Mouse (Mus musculus): Measurements from ENCODE around the gene Sertad1.

Sertad1 gene

DNA sequence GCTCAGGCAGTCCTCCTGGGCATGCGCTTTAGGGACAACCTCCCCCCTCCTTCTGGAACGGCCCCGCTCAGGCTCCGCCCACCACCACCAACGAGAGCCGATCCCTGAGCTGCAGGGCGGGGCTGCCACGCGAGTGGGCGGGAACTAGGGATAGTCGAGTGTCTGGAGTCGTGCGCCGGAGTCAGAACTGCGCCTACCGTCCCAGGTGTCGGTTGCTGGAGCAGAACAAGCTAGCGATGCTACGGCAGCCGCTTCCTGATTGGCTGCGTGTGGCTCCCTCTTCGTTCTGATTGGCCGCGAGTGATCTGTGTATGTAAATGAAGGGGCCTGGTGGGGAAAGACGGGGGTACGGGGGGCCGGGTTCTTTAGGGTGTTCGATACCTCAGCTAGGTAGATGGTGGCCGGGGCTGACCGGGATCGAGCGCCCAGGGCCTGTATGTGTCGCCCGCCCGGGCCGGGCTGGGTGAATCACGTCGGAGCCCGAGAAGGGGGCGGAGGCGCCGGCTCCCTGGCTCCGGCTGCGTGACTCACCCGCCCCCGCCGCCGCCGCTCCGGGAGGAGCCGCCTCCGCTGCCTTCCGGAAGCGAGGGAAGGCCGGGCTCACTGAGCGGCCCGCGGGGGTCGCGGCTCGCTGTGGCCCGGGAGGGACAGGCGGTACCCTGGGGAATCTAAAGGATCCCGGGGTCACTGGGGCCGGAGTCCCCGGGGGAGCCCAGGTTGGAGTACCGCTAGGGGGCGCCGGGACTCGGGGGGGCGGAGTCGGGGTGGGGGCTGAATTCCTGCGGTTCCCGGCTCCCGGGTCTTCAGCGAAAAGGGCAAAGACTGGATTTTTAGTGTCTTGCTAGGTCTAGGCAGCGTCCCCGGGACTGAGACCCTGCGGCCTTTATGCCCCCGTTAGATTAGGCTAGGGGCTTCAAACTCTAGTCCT is at the start of gene Sertad1:
TSS of gene Sertad1 (plus strand) at position 141 of the 928 bp plus-strand sequence.
- peak; percentile 99 for DNase-seq (ENCODE audit: low read depth, low spot score)

DNA sequence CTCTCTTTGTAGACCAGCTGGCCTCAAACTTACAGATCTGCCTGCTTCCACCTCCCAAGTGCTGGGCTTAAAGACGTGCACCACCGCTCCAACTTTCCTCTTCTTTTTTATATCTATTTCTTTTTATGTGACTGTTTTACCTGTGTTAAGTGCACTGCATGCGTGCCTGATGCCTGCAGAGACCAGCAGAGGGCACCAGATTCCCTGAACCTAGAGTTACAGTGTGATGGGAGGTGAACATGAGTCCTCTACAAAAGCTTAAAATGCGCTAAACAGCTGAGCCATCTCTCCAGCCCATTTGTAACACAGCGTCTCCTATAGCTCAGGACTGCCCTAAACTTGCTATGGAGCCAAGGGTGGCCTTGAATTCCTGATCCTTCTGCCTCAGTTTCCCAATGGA is 49.2 kb upstream of the Sertad1 start:
- DNase-seq (ENCODE audit: low read depth, low spot score), result peak; percentile 81

DNA sequence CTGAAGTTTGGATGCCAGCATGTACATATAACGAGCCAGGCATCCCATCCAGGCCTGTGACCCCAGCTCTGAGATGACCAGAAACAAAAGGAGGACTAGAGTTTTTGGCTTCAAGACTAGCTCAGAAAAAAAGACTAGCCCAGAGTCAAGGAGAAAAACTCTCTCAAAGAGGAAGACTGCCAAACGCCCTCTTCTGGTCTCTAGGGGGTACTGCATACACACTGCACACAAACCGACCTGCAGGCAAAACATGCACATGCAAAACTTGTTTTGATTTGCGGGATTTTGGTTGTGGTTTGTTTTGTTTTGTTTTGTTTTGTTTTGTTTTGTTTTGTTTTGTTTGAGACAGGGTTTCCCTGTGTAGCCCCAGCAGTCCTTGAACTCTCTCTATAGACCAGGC is 46.7 kb upstream of the Sertad1 start:
- DNase-seq (ENCODE audit: low read depth, low spot score), result peak; percentile 80

DNA sequence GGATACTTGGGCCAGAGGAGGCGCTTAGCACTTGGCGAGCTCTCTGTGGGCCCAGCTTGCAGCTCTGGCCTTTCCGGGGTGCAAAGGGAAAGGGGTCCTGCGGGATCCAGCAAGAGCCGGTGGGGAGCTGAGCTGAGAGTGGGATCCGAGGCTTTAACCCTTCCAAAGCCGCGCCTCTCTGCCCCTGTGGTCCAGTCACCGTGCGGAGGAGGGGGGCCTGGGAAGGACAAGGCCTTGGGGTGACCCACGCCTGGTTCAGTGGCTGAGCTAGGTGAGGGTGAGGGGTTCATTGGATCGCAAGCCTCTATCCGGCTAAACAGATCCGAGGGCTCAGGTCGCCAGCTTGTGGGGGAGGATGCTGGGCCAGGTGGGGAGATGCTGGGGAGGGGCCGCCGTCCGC is 40.7 kb upstream of the Sertad1 start:
- no peak for DNase-seq (ENCODE audit: low read depth, low spot score)

DNA sequence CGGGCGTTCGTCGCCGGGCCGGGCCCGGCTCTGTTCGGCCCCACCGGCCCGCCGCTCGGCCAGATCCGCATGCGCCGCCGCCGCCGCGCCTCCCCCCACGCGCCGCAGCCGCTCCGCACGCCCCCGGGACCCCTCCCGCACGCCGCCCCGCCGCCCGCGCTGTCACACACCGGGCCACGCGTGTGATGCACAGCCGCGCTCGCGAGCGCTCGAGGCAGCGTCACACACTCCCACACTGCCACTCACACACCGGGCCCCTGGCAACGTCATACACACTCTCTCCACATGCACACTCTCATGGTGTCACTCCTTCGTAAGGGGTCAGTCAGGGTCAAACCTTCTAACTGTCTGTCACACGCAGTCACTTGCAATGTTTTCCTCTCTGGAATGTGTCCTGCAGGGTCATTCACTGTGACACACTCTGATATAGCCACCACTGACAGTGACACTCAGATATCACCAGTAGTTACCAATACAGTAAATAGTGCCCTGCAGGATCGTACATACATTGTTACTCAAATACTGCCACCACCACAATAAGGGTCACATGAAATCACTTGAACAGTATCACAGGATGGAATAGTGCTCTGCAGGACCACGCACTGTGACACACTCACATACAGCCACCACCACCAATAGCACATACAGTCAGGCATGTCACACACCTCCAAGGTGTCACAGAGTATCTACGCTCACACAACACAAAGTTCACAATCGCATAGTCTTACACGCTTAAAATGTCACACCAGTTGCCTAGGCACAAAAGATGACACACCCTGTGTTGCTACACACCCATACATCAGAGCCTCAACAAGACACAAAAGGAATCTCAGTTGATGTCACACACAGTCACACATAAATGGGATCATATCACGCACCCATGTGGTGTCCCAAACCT is 39.9 kb upstream of the Sertad1 start:
- peak; percentile 51 for DNase-seq (ENCODE audit: low read depth, low spot score)

DNA sequence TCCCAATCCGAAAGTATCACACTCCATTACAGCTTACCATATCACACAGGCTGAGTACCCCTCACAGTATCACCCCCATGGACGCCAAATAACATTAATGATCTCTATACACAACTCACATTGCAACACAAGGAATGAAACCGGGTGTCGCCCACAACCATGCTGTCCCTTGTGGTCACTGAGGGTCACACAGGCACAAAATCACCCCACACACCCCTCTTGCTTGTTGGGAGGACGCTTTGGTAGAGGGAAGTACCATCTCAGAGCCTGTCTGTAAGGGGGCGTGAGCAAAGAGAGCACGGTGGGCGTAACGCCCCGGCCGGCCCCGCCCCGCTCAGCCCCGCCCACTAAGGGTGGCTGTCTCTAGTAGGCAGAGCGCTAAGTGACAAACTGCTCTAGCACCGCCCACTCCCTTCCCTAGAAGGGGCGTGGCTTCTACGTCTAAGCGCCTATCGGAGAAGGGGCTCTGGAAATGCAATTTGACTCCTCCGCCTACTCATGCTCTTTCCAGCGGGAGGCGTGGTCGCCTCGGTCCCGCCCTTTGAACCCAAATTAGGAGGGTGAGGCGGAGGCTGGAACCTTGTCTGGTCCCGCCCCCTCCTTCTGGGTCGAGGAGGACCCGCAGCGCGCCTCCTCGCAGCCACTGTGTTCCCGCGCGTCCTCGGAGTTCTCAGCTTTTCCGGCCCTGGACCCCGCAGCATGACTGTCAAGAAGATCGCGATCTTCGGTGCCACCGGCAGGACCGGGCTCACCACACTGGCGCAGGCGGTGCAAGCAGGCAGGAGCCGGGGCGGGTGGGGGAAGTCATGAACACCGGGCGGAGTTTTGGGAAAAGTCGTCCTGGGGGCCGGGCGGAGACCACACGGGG is 39.1 kb upstream of the Sertad1 start, which contains the start of the genes Sptbn4 and Blvrb:
TSS of gene Sptbn4 (minus strand) at position 268 of the 868 bp plus-strand sequence.
TSS of gene Blvrb (plus strand) at position 560 of the 868 bp plus-strand sequence.
- peak; percentile 100 for DNase-seq (ENCODE audit: low read depth, low spot score)

DNA sequence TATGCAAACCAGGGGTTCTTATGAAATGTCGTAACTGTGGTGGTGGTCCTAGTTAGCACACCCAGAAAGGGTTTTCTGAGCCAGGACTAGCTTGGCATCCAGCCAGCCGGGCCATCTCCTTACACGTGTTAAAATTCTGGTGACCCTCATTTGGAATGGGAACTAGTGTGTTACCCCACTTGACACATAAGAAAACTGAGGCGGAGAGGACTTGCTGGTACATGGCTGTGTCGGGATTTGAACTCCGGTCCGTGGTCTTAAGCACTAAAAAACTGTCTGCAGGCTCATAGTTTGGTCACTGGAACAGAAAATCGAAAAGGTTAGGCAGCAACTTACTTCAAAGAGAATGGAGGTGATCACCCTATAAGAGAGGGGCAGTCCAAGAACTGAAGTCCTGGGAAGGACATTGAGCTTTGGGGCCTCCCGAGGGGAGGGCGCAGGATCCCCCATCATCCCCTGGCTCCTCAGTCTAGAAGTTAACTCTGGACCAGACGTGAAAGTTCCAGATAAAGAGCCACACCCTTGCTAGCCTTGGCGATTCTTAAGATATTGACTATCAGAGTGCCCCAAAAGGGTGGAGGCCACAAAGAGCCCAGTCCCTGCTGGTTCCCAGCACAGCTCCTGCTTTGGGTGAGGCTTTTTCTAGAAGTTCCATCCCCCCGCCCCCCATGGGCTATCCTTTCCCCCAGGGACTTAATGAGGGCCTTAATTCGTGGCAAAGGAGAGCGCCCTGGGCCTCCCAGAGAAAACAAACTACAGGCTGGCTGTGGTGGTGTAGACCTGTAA is 38.1 kb upstream of the Sertad1 start:
- DNase-seq (ENCODE audit: low read depth, low spot score), result no peak

DNA sequence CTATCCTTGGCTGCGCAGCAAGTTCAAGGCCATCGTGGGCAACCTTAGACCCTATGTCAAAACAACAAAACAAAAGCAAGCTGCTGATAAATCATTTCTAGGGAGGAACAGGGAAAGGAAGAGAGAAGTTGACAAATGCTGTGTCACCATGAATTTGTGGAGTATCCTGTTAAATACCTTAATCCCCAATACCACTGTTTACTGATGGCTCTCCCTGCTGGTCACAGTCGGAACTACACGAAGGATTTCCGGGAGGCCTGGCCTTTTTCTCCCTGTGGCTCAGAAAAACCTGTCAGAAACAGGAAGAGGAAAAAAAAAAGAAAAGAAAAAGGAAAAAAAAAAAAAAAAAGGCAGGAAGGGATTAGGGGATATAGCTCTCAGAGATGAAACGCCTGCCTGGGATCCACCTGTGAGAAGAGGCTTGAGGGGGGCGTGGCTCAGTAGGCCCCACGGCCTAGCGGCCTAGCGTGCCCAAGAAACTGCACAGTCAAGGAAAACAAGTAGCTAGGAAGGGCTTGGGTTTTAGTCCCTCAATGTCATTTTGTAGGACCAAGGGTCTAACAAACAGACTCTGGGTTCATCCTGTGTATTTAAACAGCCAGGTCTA is 37.4 kb upstream of the Sertad1 start:
- peak; percentile 93 for DNase-seq (ENCODE audit: low read depth, low spot score)

DNA sequence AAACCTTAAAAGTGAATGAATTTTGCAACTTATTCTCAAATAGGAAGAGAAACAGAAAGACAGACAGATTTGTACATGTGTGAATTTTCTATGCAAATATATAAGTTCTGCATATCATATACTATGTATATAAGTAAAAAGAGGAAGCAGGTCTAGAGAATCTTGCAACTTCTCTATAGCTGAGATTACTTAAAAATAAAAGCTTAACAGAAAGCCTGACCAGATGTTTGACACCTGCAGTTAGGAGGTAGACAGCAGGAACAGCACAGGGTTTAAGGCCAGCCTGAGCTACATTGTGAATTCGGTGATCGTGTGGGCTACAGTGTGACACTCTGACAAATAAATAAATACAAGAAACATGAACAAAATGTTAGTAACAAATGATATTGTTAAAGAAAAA is 35.4 kb upstream of the Sertad1 start:
- no peak for DNase-seq (ENCODE audit: low read depth, low spot score)

DNA sequence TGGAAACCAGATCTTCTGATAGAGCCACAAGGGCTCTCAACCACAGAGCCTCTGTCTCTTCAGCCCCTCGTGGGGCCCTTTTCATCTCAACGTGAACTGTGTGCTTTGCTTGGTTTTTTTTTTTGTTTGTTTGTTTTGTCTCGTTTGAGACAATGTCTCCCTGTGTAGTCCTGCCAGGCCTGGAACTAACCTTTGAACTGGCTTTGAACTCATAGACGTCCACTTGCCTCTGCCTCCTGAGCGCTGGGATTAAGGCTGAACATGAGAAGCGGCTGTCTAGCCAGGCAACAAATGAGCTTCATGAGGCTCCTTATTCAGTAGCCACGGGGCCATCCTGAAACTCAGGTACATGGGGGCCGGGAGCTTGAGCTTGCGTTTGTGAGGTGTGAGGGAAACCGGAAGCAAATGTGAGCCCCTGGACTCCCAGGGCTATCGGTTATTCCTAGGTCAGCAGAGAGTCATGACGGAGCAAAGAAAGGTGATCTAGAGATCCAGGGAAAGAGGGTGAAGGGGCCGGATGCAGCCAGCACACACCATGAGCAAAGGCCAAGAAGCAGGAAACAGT is 34.4 kb upstream of the Sertad1 start:
- DNase-seq (ENCODE audit: low read depth, low spot score), result no peak

DNA sequence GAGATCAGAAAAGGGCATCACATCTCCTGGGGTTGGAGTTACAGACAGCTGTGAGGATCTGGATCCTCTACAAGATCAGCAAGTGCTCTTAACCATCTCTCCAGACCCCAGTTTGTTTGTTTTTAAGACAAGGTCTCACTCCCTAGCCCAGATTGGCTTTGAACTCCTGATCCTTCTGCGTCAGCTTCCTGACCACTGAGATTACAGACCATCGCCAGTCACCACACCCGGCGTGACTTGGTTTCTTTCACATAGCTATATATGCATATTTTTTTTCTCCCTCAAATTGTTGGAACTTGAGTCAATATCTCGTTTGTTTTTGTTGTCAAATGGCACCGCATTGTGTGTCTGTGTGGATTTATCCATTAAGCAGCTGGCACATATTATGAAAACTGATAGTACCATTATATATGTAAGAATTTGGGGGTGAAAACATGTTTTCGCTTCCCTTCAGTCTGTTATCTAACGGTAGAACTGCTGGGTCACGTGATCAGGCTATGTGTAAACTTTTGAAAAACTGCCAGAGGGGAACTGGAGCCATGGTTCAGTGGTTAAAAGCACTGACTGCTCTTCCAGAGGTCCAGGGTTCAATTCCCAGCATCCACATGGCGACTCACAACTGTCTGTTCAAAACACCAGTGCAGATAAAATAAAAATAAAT is 32.1 kb upstream of the Sertad1 start:
- DNase-seq (ENCODE audit: low read depth, low spot score), result no peak

DNA sequence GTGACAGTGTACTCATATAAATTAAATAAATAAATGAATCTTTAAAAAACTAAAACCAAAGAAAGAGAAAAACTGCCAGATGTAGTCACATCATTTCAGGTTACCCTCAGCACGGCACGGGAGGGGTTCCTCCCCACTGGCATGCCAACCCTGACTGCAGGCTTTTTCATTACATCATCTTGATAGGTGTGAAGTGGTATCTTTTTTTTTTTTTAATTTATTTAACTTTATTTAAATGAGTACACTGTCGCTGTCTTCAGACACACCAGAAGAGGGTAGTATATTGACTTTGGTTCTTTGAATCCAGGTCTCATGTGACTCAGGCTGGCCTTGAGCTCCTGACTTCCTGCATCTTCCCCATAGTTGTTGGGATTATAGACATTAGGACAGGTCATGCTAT is 31.4 kb upstream of the Sertad1 start:
- DNase-seq (ENCODE audit: low read depth, low spot score), result no peak

DNA sequence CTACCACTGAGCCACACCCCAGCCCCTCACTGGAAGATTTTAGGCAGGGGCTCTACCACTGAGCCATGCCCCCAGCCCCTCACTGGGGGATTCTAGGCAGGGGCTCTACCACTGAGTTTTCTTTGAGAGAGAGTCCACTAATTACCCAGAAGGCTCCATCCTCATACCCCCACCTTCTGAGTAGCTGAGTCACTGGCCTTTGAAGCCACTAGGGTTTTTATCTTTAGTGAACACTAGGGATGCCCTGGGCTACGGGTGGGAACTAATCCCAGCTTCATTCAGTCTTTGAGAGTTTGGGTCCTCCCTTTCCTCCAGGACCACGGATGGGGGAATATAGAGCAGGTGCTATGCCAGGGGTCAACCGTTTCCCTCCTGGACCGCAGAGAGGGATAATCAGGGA is 28.1 kb upstream of the Sertad1 start:
- DNase-seq (ENCODE audit: low read depth, low spot score), result no peak

DNA sequence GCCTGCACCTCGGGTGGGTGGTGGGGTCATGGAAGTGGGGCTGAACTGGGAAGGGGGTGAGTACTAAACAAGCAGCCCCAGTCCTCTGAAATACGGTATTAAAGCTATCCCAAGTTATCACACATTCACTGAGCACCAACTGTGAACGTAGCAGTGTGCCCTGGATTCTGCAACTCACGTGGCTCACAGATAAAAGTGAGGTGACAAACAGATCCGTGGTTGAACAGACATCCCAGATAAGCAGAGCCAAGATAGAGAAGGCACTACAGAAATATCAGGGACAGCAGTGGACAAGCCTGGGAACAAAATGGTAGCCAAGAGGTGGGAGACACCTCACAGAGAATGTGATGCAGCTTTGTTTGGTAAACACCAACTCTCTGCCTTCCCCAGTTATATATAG is 27.1 kb upstream of the Sertad1 start:
- DNase-seq (ENCODE audit: low read depth, low spot score), result no peak

DNA sequence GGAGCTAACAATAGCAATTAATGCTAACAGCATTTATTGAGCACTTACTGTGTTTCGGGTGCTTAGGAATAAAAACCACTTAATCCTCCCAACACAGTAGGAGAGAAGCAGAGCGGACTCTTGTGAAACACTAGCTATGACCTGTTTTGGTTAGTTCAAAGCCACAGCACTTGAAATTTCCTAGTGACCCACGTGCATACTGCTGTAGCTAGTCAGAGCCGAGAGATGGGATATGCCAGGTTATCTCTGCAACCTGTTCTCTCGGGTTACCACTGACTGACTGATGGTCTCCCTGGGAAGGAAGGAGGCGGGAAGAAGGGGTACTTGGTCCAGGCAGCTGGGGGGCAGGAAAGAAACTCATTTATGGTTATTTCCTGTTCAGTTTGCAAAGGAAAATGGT is 26.2 kb upstream of the Sertad1 start:
- DNase-seq (ENCODE audit: low read depth, low spot score), result no peak

DNA sequence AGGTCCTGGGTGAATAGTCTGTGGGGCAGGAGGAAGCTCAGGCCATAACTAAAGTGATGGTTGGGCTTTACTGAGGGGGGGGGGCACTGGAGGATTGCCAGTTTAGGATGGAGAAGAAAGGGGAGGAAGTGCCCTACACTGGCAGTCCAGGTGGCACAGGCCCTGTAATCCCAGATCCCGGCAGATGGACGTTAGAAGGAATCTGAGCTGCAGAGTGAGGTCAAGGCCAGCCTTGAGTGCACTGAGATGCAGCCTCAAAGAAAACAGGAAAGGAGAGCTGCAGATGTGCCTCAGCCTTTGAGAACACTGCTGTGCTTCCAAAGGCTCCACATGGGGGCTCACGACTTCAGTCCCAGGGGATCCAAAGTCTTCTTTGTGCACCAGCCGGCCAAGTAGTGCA is 19.1 kb upstream of the Sertad1 start:
- no peak for DNase-seq (ENCODE audit: low read depth, low spot score)

DNA sequence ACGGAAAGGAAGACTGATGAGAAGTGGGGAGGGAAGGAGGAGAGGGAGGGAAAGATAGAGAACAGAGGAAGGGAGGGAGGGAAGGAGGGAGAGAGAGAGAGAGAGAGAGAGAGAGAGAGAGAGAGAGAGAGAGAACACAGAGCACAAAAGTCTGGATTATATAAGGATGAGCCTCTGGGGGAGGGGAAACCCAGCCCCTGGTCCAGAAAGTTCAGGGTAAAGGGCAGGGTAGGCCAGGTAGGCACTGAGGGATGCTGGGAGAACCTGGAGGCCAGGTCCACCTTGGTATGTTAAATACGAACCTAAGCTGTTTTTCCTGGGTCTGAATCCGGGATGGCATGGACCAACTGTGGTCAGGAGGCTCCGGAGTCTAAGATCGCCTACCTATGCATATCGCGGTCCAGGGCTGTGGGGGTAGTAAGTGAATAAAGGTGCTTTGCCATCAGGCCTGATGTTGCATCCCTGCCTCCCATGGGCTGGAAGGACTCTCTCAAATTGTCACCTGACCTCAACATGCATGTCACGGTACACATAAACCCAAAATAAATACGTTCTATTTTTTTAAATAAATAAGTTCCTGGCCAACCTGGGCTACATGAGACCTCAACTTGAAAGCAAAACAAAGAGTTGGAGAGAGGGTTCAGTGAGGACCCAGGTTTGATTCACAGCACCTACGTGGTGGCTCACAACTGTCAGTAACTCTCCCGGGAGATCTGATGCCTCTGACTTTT is 15.2 kb upstream of the Sertad1 start:
- no peak for DNase-seq (ENCODE audit: low read depth, low spot score)

DNA sequence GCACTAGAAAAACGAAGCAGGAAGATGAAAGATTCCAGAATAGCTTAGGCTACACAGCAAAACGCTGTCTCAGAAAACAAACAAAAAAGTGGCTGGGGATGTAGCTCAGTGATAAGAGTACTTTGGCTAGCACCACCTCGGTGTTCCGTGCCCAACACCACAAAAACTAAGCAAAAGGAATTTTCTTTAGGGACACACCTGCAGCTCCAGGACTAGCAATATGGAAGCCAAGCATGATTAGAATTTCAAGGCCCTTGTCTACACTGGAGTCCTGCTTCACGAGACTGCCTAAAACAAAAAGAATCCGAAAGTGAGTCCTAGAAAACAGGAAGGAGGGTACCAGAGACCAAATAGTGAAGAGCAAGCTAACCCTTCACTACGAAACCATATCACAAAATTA is 14.1 kb upstream of the Sertad1 start:
- no peak for DNase-seq (ENCODE audit: low read depth, low spot score)

Data from R1 (cell line).